Mouse (Mus musculus): ENCODE results near the gene Zbtb16. TPM values are rescaled to one million over a fixed set of nuclear protein-coding genes. Genes with fewer than 3 reads are reported as not detected.

Gene Zbtb16
- polyA plus RNA-seq, 1 experiment, result 4.1 TPM

- Histone ChIP-seq H3K27ac (ENCODE audit: control insufficient read depth, insufficient read depth, low read length) (no peak overlapping the region), H3K27me3 (ENCODE audit: control insufficient read depth, insufficient read depth, low read length) (no peaks in the 10 kb centered on the region), H3K4me1 (replicated peaks; ENCODE audit: control insufficient read depth, insufficient read depth, low read length) (peaks cover 4% of the 10 kb centered on the region), H3K36me3 (ENCODE audit: control insufficient read depth, insufficient read depth, low read length) (no peaks in the 10 kb centered on the region), H3K4me3 (ENCODE audit: control insufficient read depth, insufficient read depth, low read length) (no peak overlapping the region)
- no peak for TF ChIP-seq POLR2A (IDR thresholded peaks at IDR 0.05; ENCODE audit: control insufficient read depth, extremely low read depth, insufficient read depth, low read length, poor library complexity)
- TF ChIP-seq CTCF (IDR thresholded peaks at IDR 0.05; ENCODE audit: borderline replicate concordance, control insufficient read depth, extremely low read depth, insufficient read depth, low read length, poor library complexity), result no peak
- no peak for DNase-seq
- WGBS, result 88% methylated on average over 6 of the region's 6 CpGs
Measured at GRCm38 (mm10) chr9:48812352-48812751, 23.7 kb downstream of the Zbtb16 start.

GRCm38 (mm10) chr9:48806591-48806990 lies 29.4 kb downstream of the Zbtb16 start:
- 66% methylated on average over 6 of the region's 6 CpGs for WGBS
- H3K27ac ChIP-seq (ENCODE audit: control insufficient read depth, insufficient read depth, low read length), result no peak overlapping the region
- H3K27me3 ChIP-seq (ENCODE audit: control insufficient read depth, insufficient read depth, low read length), result no peaks in the 10 kb centered on the region
- no peak overlapping the region for H3K4me3 ChIP-seq (ENCODE audit: control insufficient read depth, insufficient read depth, low read length)
- peaks cover 18% of the 10 kb centered on the region for H3K4me1 ChIP-seq (replicated peaks; ENCODE audit: control insufficient read depth, insufficient read depth, low read length)
- DNase-seq, result no peak
- no peak for TF ChIP-seq CTCF (IDR thresholded peaks at IDR 0.05; ENCODE audit: borderline replicate concordance, control insufficient read depth, extremely low read depth, insufficient read depth, low read length, poor library complexity)
- no peaks in the 10 kb centered on the region for H3K36me3 ChIP-seq (ENCODE audit: control insufficient read depth, insufficient read depth, low read length)

- TF ChIP-seq CTCF (IDR thresholded peaks at IDR 0.05; ENCODE audit: borderline replicate concordance, control insufficient read depth, extremely low read depth, insufficient read depth, low read length, poor library complexity), result no peak
- no peak for TF ChIP-seq POLR2A (IDR thresholded peaks at IDR 0.05; ENCODE audit: control insufficient read depth, extremely low read depth, insufficient read depth, low read length, poor library complexity)
Measured at GRCm38 (mm10) chr9:48805850-48806249, 30.2 kb downstream of the Zbtb16 start.

GRCm38 (mm10) chr9:48804509-48804908 lies 31.5 kb downstream of the Zbtb16 start:
- Histone ChIP-seq H3K27me3 (ENCODE audit: control insufficient read depth, insufficient read depth, low read length) (no peaks in the 10 kb centered on the region), H3K27ac (ENCODE audit: control insufficient read depth, insufficient read depth, low read length) (no peak overlapping the region), H3K4me1 (replicated peaks; ENCODE audit: control insufficient read depth, insufficient read depth, low read length) (peaks cover 18% of the 10 kb centered on the region), H3K4me3 (ENCODE audit: control insufficient read depth, insufficient read depth, low read length) (no peak overlapping the region), H3K36me3 (ENCODE audit: control insufficient read depth, insufficient read depth, low read length) (no peaks in the 10 kb centered on the region)
- no peak for TF ChIP-seq CTCF (IDR thresholded peaks at IDR 0.05; ENCODE audit: borderline replicate concordance, control insufficient read depth, extremely low read depth, insufficient read depth, low read length, poor library complexity)
- no peak for TF ChIP-seq POLR2A (IDR thresholded peaks at IDR 0.05; ENCODE audit: control insufficient read depth, extremely low read depth, insufficient read depth, low read length, poor library complexity)
- 25% methylated on average over 6 of the region's 6 CpGs for WGBS
- DNase-seq, result no peak

More at GRCm38 (mm10) chr9:48805850-48806249, 30.2 kb downstream of the Zbtb16 start:
- no peak overlapping the region for H3K27ac ChIP-seq (ENCODE audit: control insufficient read depth, insufficient read depth, low read length)
- DNase-seq, result no peak
- no peaks in the 10 kb centered on the region for H3K27me3 ChIP-seq (ENCODE audit: control insufficient read depth, insufficient read depth, low read length)
- H3K36me3 ChIP-seq (ENCODE audit: control insufficient read depth, insufficient read depth, low read length), result no peaks in the 10 kb centered on the region
- peaks cover 18% of the 10 kb centered on the region for H3K4me1 ChIP-seq (replicated peaks; ENCODE audit: control insufficient read depth, insufficient read depth, low read length)
- WGBS, result 83% methylated on average over 8 of the region's 8 CpGs
- H3K4me3 ChIP-seq (ENCODE audit: control insufficient read depth, insufficient read depth, low read length), result no peak overlapping the region

GRCm38 (mm10) chr9:48803460-48804240 lies 32.4 kb downstream of the Zbtb16 start:
- Histone ChIP-seq H3K36me3 (ENCODE audit: control insufficient read depth, insufficient read depth, low read length) (no peaks in the 10 kb centered on the region), H3K27ac (ENCODE audit: control insufficient read depth, insufficient read depth, low read length) (no peak overlapping the region), H3K4me1 (replicated peaks; ENCODE audit: control insufficient read depth, insufficient read depth, low read length) (peaks cover 18% of the 10 kb centered on the region), H3K4me3 (ENCODE audit: control insufficient read depth, insufficient read depth, low read length) (no peak overlapping the region), H3K27me3 (ENCODE audit: control insufficient read depth, insufficient read depth, low read length) (no peaks in the 10 kb centered on the region)
- TF ChIP-seq CTCF (IDR thresholded peaks at IDR 0.05; ENCODE audit: borderline replicate concordance, control insufficient read depth, extremely low read depth, insufficient read depth, low read length, poor library complexity) (no peak), POLR2A (IDR thresholded peaks at IDR 0.05; ENCODE audit: control insufficient read depth, extremely low read depth, insufficient read depth, low read length, poor library complexity) (no peak)
- DNase-seq, result no peak
- 92% methylated on average over 27 of the region's 27 CpGs for WGBS

GRCm38 (mm10) chr9:48802374-48802773 lies 33.6 kb downstream of the Zbtb16 start:
- H3K27ac ChIP-seq (ENCODE audit: control insufficient read depth, insufficient read depth, low read length), result no peak overlapping the region
- 65% methylated on average over 5 of the region's 5 CpGs for WGBS
- no peak for DNase-seq
- no peaks in the 10 kb centered on the region for H3K36me3 ChIP-seq (ENCODE audit: control insufficient read depth, insufficient read depth, low read length)
- no peaks in the 10 kb centered on the region for H3K27me3 ChIP-seq (ENCODE audit: control insufficient read depth, insufficient read depth, low read length)
- no peak overlapping the region for H3K4me3 ChIP-seq (ENCODE audit: control insufficient read depth, insufficient read depth, low read length)
- peaks cover 18% of the 10 kb centered on the region for H3K4me1 ChIP-seq (replicated peaks; ENCODE audit: control insufficient read depth, insufficient read depth, low read length)
- no peak for TF ChIP-seq POLR2A (IDR thresholded peaks at IDR 0.05; ENCODE audit: control insufficient read depth, extremely low read depth, insufficient read depth, low read length, poor library complexity)
- no peak for TF ChIP-seq CTCF (IDR thresholded peaks at IDR 0.05; ENCODE audit: borderline replicate concordance, control insufficient read depth, extremely low read depth, insufficient read depth, low read length, poor library complexity)

All from thymus, adult 2 months (tissue).